18 mouse cellular contexts compared by ENCODE assay signal in the genomic region with DNA sequence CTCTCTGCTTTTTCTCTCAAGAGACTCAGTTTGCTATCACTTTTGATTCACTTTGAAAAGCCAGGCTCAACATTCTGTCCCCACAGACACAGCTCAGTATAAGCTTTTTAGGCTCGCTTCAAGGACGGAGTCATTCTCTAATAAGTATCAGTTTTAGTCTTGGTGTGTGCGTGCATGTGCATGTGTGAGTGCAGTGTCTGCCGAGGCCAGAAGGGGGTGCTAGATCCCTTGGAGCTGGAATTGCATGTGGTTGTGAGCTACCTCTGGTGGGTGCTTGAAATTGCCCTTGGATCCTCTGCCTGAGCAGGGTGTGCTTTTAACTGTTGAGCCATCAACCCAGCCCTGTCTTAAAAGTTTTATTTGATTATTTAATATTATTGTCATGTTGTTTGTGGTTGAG. TPM values are rescaled to one million over a fixed set of nuclear protein-coding genes. Genes with fewer than 3 reads are reported as not detected.
DNase-seq lines count a peak whose midpoint lies in the region; ATAC-seq and TF ChIP-seq lines count a peak whose summit lies in the region.
"Had no signal": no experiment of that assay in that cellular context is flagged by ENCODE, and none has a peak within 500 bp of the region (broad histone marks: within the 10 kb centered on the region; RNA-seq: fewer than 3 reads in every experiment).

No protein-coding gene starts in this region.

- H3K36me3 ChIP-seq in intestine, postnatal 0 days (ENCODE audit: control insufficient read depth, insufficient read depth): peaks cover 12% of the 10 kb centered on the region
- H3K36me3 ChIP-seq in intestine, embryonic 15.5 days: no peaks in the 10 kb centered on the region; the same call in 1 of the 2 replicates
- H3K36me3 ChIP-seq in lung, embryonic 14.5 days (ENCODE audit: insufficient read depth): 0 out of 2 replicates have a peak, but pooled peaks cover 7% of the 10 kb centered on the region
- no peaks in the 10 kb centered on the region for H3K36me3 ChIP-seq in ES-E14 (ENCODE audit: control insufficient read depth, insufficient read depth, low read length, poor library complexity, severe bottlenecking)
- peaks cover 5% of the 10 kb centered on the region for H3K36me3 ChIP-seq in midbrain, embryonic 11.5 days (ENCODE audit: control insufficient read depth, insufficient read depth, low read length)

- no peak overlapping the region for H3K4me2 ChIP-seq in intestine, postnatal 0 days (replicated peaks; ENCODE audit: low read depth)
- H3K4me2 ChIP-seq in intestine, embryonic 15.5 days (replicated peaks): no peak overlapping the region
- H3K4me2 ChIP-seq in lung, embryonic 14.5 days: no peak overlapping the region
- H3K4me2 ChIP-seq in midbrain, embryonic 11.5 days: no peak overlapping the region
- H3K4me2 ChIP-seq: forebrain, embryonic 15.5 days; hindbrain, embryonic 12.5 days; limb, embryonic 13.5 days; midbrain, embryonic 12.5 days had no signal

- DNase-seq in lung, embryonic 14.5 days: peak; percentile 11
- no peak for DNase-seq in lung, postnatal 10 days
- peak; percentile 47 for DNase-seq in ES-E14 (ENCODE audit: low read depth, low spot score)
- DNase-seq in midbrain, embryonic 11.5 days (ENCODE audit: low spot score, missing footprints): no peak
- no peak for DNase-seq in adrenal gland, adult 2 months
- DNase-seq: cerebellum, adult 9-10 months; heart, adult 2 months; kidney, adult 9 months had no signal

- 94% methylated on average over 4 of the region's 4 CpGs for WGBS in intestine, postnatal 0 days
- 96% methylated on average over 4 of the region's 4 CpGs for WGBS in intestine, embryonic 15.5 days
- WGBS in lung, embryonic 14.5 days: 97% methylated on average over 4 of the region's 4 CpGs
- WGBS in midbrain, embryonic 11.5 days: 95% methylated on average over 4 of the region's 4 CpGs

- in situ Hi-C loops in ES-E14 (cut with MboI; ENCODE audit: low sequenced_read_pairs in 2 of 2, unreplicated experiment in 2 of 2): no loop called here

- no peak for ATAC-seq in intestine, postnatal 0 days
- ATAC-seq in intestine, embryonic 15.5 days: no peak
- ATAC-seq in lung, embryonic 14.5 days (ENCODE audit: insufficient read depth): no peak
- no peak for ATAC-seq in midbrain, embryonic 11.5 days (ENCODE audit: low FRiP score)
- ATAC-seq: forebrain, embryonic 15.5 days; Patski had no signal

- H3K27me3 ChIP-seq in intestine, postnatal 0 days (replicated peaks; ENCODE audit: control insufficient read depth, insufficient read depth, low read length): no peaks in the 10 kb centered on the region
- no peaks in the 10 kb centered on the region for H3K27me3 ChIP-seq in intestine, embryonic 15.5 days (replicated peaks)
- H3K27me3 ChIP-seq in lung, embryonic 14.5 days (ENCODE audit: insufficient read depth, low read length): no peaks in the 10 kb centered on the region
- no peaks in the 10 kb centered on the region for H3K27me3 ChIP-seq in midbrain, embryonic 11.5 days (ENCODE audit: control insufficient read depth, insufficient read depth, low read length)
- H3K27me3 ChIP-seq: forebrain, embryonic 15.5 days; hindbrain, embryonic 12.5 days; limb, embryonic 13.5 days; midbrain, embryonic 12.5 days; Patski had no signal

- peak; percentile 37 for TF ChIP-seq CTCF in intestine, postnatal 0 days (IDR thresholded peaks at IDR 0.05; ENCODE audit: low read depth)
- peak; percentile 55 for TF ChIP-seq CTCF in lung, embryonic 14.5 days (IDR thresholded peaks at IDR 0.05; ENCODE audit: low read depth)
- peak; percentile 26; the same call in 1 of the 2 replicates for TF ChIP-seq CTCF in embryonic fibroblast, embryonic 13.5 days (IDR thresholded peaks at IDR 0.05; ENCODE audit: borderline replicate concordance, insufficient read depth, low read length)

- no peak overlapping the region for H3K27ac ChIP-seq in intestine, postnatal 0 days (ENCODE audit: low read depth, low read length)
- no peak overlapping the region for H3K27ac ChIP-seq in intestine, embryonic 15.5 days
- no peak overlapping the region for H3K27ac ChIP-seq in lung, embryonic 14.5 days (ENCODE audit: low read depth)
- H3K27ac ChIP-seq in ES-E14 (ENCODE audit: insufficient read depth, low read depth, low read length, poor library complexity, severe bottlenecking): no peak overlapping the region
- H3K27ac ChIP-seq in embryonic fibroblast, embryonic 13.5 days (ENCODE audit: insufficient read depth, low read length): no peak overlapping the region
- no peak overlapping the region for H3K27ac ChIP-seq in midbrain, embryonic 11.5 days (ENCODE audit: low read depth, low read length)
- H3K27ac ChIP-seq: forebrain, embryonic 15.5 days; heart, adult 2 months; hindbrain, embryonic 12.5 days; limb, embryonic 13.5 days; midbrain, embryonic 12.5 days had no signal

- no peak for TF ChIP-seq POLR2A in embryonic fibroblast, embryonic 13.5 days (IDR thresholded peaks at IDR 0.05; ENCODE audit: low read depth, low read length)

- H3K4me3 ChIP-seq in intestine, postnatal 0 days (ENCODE audit: low read depth, low read length): no peak overlapping the region
- H3K4me3 ChIP-seq in intestine, embryonic 15.5 days (replicated peaks): no peak overlapping the region
- H3K4me3 ChIP-seq in lung, embryonic 14.5 days (ENCODE audit: low read depth, low read length): no peak overlapping the region
- H3K4me3 ChIP-seq in ES-E14 (ENCODE audit: insufficient read depth in 1 of 2, low read depth in 1 of 2, low read length in 2 of 2, poor library complexity in 1 of 2, severe bottlenecking in 1 of 2): no peak overlapping the region
- H3K4me3 ChIP-seq in embryonic fibroblast, embryonic 13.5 days (ENCODE audit: insufficient read depth, low read length): no peak overlapping the region
- H3K4me3 ChIP-seq in midbrain, embryonic 11.5 days (ENCODE audit: low read depth, low read length): no peak overlapping the region
- H3K4me3 ChIP-seq: erythroblast, embryonic 14.5 days; forebrain, embryonic 15.5 days; heart, adult 2 months; hindbrain, embryonic 12.5 days; limb, embryonic 13.5 days; midbrain, embryonic 12.5 days had no signal

- H3K9ac ChIP-seq in intestine, postnatal 0 days (ENCODE audit: low read depth, low read length): no peak overlapping the region
- no peak overlapping the region for H3K9ac ChIP-seq in intestine, embryonic 15.5 days
- H3K9ac ChIP-seq in lung, embryonic 14.5 days: no peak overlapping the region
- no peak overlapping the region for H3K9ac ChIP-seq in ES-E14 (ENCODE audit: insufficient read depth, low read depth, low read length, poor library complexity, severe bottlenecking)
- no peak overlapping the region for H3K9ac ChIP-seq in midbrain, embryonic 11.5 days (ENCODE audit: low read length)
- H3K9ac ChIP-seq: forebrain, embryonic 15.5 days; hindbrain, embryonic 12.5 days; limb, embryonic 13.5 days; midbrain, embryonic 12.5 days had no signal

- H3K4me1 ChIP-seq in intestine, postnatal 0 days (replicated peaks; ENCODE audit: control insufficient read depth, insufficient read depth, low read length): no peaks in the 10 kb centered on the region
- no peaks in the 10 kb centered on the region for H3K4me1 ChIP-seq in intestine, embryonic 15.5 days (replicated peaks)
- H3K4me1 ChIP-seq in lung, embryonic 14.5 days (ENCODE audit: insufficient read depth): no peaks in the 10 kb centered on the region
- H3K4me1 ChIP-seq in ES-E14 (ENCODE audit: control insufficient read depth in 2 of 2, insufficient read depth in 2 of 2, low read length in 2 of 2, poor library complexity in 1 of 2): peaks cover 4% of the 10 kb centered on the region in 2 experiments; a peak in 1 of 4 replicates
- no peaks in the 10 kb centered on the region for H3K4me1 ChIP-seq in embryonic fibroblast, embryonic 13.5 days (ENCODE audit: control insufficient read depth, insufficient read depth, low read length)
- H3K4me1 ChIP-seq in midbrain, embryonic 11.5 days (ENCODE audit: control insufficient read depth, insufficient read depth, low read length): no peaks in the 10 kb centered on the region
- H3K4me1 ChIP-seq: forebrain, embryonic 15.5 days; limb, embryonic 13.5 days; midbrain, embryonic 12.5 days had no signal

- no peaks in the 10 kb centered on the region for H3K9me3 ChIP-seq in intestine, postnatal 0 days (ENCODE audit: control insufficient read depth)
- no peaks in the 10 kb centered on the region for H3K9me3 ChIP-seq in intestine, embryonic 15.5 days
- H3K9me3 ChIP-seq in lung, embryonic 14.5 days (ENCODE audit: low read depth, low read length): no peaks in the 10 kb centered on the region
- H3K9me3 ChIP-seq in ES-E14 (ENCODE audit: control insufficient read depth, insufficient read depth, low read depth, low read length): no peaks in the 10 kb centered on the region
- no peaks in the 10 kb centered on the region for H3K9me3 ChIP-seq in midbrain, embryonic 11.5 days (ENCODE audit: control insufficient read depth, low read length)
- H3K9me3 ChIP-seq: forebrain, embryonic 15.5 days; hindbrain, embryonic 12.5 days; limb, embryonic 13.5 days; midbrain, embryonic 12.5 days had no signal

RNA-seq across cellular contexts. Expression of gene Tyw1, which starts 54.7 kb away (rescaled TPM):
- 12.0 and 15.0 TPM in 2 replicates for polyA plus RNA-seq in intestine, postnatal 0 days (2015; fragmentation: Nextera tagmentation; extraction: Ambion mirVana)
- polyA plus RNA-seq in intestine, embryonic 15.5 days (2015; fragmentation: Nextera tagmentation; extraction: Ambion mirVana): 23.5 and 24.0 TPM in 2 replicates
- polyA plus RNA-seq in lung, embryonic 14.5 days (2014; fragmentation: Nextera tagmentation; extraction: Ambion mirVana): 25.2 and 27.5 TPM in 2 replicates
- total RNA-seq in ES-E14 (2012; rRNA removed): 87.9 and 135 TPM in 2 replicates
- polyA plus RNA-seq in embryonic fibroblast, embryonic 13.5 days (2011; ENCODE audit: insufficient read length, low read depth, missing spikeins): 15.2 and 19.7 TPM in 2 replicates
- 30.4 and 32.1 TPM in 2 replicates for polyA plus RNA-seq in midbrain, embryonic 11.5 days (2014; fragmentation: Nextera tagmentation; extraction: Ambion mirVana)
- total RNA-seq in adrenal gland, adult 2 months (2021): 10 to 100 TPM; 25.8 to 32.3 TPM
- 8.1 and 8.2 TPM in 2 replicates for polyA plus RNA-seq in adrenal gland, adult 2 months (2012; rRNA removed)

RNA-seq across cellular contexts. Expression of gene Sbds, which starts 54.7 kb away (rescaled TPM):
- 97.7 and 105 TPM in 2 replicates for polyA plus RNA-seq in intestine, postnatal 0 days (2015; fragmentation: Nextera tagmentation; extraction: Ambion mirVana)
- polyA plus RNA-seq in intestine, embryonic 15.5 days (2015; fragmentation: Nextera tagmentation; extraction: Ambion mirVana): 75.0 and 75.9 TPM in 2 replicates
- 50.7 and 51.4 TPM in 2 replicates for polyA plus RNA-seq in lung, embryonic 14.5 days (2014; fragmentation: Nextera tagmentation; extraction: Ambion mirVana)
- total RNA-seq in ES-E14 (2012; rRNA removed): 50.6 and 61.0 TPM in 2 replicates
- polyA plus RNA-seq in embryonic fibroblast, embryonic 13.5 days (2011; ENCODE audit: insufficient read length, low read depth, missing spikeins): 56.5 and 75.7 TPM in 2 replicates
- polyA plus RNA-seq in midbrain, embryonic 11.5 days (2014; fragmentation: Nextera tagmentation; extraction: Ambion mirVana): 66.3 and 72.2 TPM in 2 replicates
- 100 to 1,000 TPM; 103 to 138 TPM for total RNA-seq in adrenal gland, adult 2 months (2021)
- 44.3 and 46.6 TPM in 2 replicates for polyA plus RNA-seq in adrenal gland, adult 2 months (2012; rRNA removed)

RNA-seq across cellular contexts. Expression of gene Caln1, which starts 59.2 kb away (rescaled TPM):
- polyA plus RNA-seq in intestine, postnatal 0 days (2015; fragmentation: Nextera tagmentation; extraction: Ambion mirVana): 0.14 TPM in 1 of 2 replicates, not detected in the other
- polyA plus RNA-seq in intestine, embryonic 15.5 days (2015; fragmentation: Nextera tagmentation; extraction: Ambion mirVana): 0.10 and 0.38 TPM in 2 replicates
- 0.05 and 0.08 TPM in 2 replicates for polyA plus RNA-seq in lung, embryonic 14.5 days (2014; fragmentation: Nextera tagmentation; extraction: Ambion mirVana)
- not detected in 2 replicates for total RNA-seq in ES-E14 (2012; rRNA removed)
- not detected in 2 replicates for polyA plus RNA-seq in embryonic fibroblast, embryonic 13.5 days (2011; ENCODE audit: insufficient read length, low read depth, missing spikeins)
- polyA plus RNA-seq in midbrain, embryonic 11.5 days (2014; fragmentation: Nextera tagmentation; extraction: Ambion mirVana): 0.34 and 0.47 TPM in 2 replicates
- 10 to 100 TPM; 33.7 to 46.2 TPM for total RNA-seq in adrenal gland, adult 2 months (2021)
- polyA plus RNA-seq in adrenal gland, adult 2 months (2012; rRNA removed): 19.4 and 19.7 TPM in 2 replicates
- total RNA-seq: heart, adult 2 months had no signal
- polyA plus RNA-seq: heart, adult 2 months; heart, postnatal 0 days; Patski had no signal

Comparison
In these comparisons a context has a peak if more than half of its experiments do, and no peak if none do; other contexts are left out.
1. DNase-seq: peak in lung, embryonic 14.5 days (single experiment) and ES-E14 (single experiment); none in lung, postnatal 10 days (single experiment), midbrain, embryonic 11.5 days (single experiment) and adrenal gland, adult 2 months (single experiment).
2. RNA of gene Caln1, which starts 59.2 kb away (polyA plus RNA-seq): 19.4 to 19.7 TPM in adrenal gland, adult 2 months; 0.34 to 0.47 TPM in midbrain, embryonic 11.5 days, 0.14 TPM in intestine, postnatal 0 days, 0.10 to 0.38 TPM in intestine, embryonic 15.5 days, 0.05 to 0.08 TPM in lung, embryonic 14.5 days and not detected in embryonic fibroblast, embryonic 13.5 days; every median in the first group is over 10 times any median in the second.
3. Peak in every context shown above with its lines, with median percentiles within 50 percentile points of each other: CTCF ChIP-seq.